Mouse (Mus musculus): Measurements from ENCODE around the gene Rtl8c.
"Not testable (repeated sequence)": the region's sequence is repeated elsewhere in the genome, so short reads cannot be mapped to it uniquely, and the experiment has no call there.

The Rtl8c gene

DNA sequence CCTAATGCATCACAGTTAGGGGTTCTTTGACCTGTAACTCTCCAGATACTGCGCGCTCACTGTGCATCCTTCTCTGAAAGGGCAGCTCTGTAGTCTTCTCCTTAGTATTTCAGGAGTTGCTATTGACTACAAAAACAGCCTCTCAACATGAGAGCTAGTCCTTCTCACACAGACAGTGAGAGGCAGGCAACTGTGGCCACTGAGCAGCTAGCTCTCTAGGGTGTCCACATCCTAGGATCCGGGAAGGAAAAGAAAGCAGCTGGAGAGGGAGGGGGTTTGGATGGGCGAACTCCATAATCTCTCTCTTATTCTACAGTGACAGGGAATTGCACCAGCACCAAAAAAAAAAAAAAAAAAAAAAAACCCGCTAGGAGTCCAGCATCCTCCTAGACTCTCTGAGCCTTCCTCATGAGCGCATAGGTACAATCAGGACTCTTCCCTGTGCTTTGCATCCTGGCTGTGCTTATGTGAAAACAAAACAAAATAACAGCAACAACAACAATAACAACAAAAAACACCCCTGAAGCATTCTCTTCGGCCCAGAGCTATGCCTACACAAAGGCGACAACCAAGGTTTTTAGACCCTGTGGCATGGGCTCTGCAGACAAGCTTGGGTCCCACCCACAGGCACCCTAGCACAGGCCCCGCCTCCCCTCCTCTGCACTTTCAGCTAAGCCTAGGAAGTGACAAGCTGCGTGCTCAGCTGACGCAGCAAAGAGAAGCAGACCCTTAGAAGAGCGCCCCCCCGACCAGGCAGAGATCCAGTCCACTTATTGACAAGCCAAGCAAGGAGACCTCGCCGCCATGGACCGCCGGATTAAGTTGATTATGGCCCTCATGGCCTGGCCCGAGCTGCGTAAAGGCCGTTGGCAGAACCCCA is at the start of gene Rtl8c:
Rtl8c (plus strand) TSS at position 791 of the 880 bp plus-strand sequence.
- DNase-seq (ENCODE audit: low spot score): peak; percentile 28

DNA sequence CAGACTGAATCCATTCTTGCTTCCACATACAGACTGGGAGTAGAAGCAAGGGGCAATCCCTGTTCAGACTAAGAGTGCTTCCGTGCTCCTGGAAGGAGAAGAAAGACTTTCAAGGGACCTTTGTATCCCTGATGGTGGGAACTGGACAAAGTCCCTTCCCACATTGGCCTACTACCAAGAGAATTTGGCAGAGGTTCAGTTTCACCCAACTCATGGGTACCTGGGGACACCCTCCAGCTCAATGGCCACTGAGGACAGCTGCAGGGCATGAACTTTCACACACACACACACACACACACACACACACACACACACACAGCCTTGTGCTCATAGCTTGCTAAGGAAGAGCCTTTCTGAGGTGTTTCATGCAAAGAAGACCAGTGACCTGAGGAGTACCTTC is 28.5 kb upstream of the Rtl8c start:
- no peak for DNase-seq (ENCODE audit: low spot score)

DNA sequence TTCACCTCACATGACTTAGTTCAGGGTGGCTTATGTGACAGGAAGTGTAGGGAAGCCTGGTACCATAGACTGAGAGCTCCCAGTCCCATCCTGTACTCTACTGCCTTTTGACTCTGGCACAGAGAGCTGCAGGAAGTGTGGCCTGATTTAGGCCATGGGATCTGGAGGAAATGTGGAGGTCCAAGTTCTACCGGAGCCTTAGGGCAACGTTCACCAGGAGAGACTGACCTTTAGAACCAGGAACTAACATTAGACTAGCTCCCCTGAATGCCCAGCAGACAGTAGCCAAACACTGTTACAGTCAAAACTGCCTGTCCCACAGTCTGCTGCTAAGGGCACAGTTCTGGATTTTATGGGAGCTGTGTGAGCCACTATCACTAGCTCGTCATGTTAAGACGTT is 26.4 kb upstream of the Rtl8c start:
- not testable (repeated sequence) for DNase-seq (ENCODE audit: low spot score)

- not testable (repeated sequence) for DNase-seq (ENCODE audit: low spot score)
These were observed 24.4 kb upstream of the Rtl8c start for GRCm38 (mm10) chrX:53583404-53583803.

- not testable (repeated sequence) for DNase-seq (ENCODE audit: low spot score)
These were observed 7.8 kb upstream of the Rtl8c start for GRCm38 (mm10) chrX:53599993-53600392.

DNA sequence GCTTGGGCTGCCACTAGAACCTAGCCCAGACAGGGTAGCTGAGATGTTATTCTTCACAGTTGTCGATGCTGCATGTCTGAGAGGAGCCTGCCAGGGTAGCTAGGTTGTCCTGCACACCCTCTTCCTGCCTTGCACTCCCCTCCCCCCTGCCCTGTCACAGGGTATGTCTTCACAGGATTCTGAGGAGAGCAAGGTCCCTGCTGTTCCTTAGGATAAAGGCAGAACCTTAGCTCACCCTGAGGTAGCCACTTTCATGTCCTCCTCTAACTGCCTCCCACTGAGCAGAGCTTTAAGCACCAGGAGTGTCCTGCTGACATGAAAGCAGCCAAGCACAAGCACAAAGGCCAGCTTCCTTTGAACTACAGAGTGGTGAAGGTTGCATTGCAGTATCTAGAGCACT is 1.7 kb upstream of the Rtl8c start:
- DNase-seq (ENCODE audit: low spot score): not testable (repeated sequence)

GRCm38 (mm10) chrX:53608122-53608813 is 436 bp downstream of the Rtl8c start:
- peak; percentile 2 for DNase-seq (ENCODE audit: low spot score)

GRCm38 (mm10) chrX:53608879-53609278 is 1.0 kb downstream of the Rtl8c start, which contains the start of gene Gm14597:
Gene Gm14597 (minus strand): TSS chrX:53608979.
- not testable (repeated sequence) for DNase-seq (ENCODE audit: low spot score)

DNA sequence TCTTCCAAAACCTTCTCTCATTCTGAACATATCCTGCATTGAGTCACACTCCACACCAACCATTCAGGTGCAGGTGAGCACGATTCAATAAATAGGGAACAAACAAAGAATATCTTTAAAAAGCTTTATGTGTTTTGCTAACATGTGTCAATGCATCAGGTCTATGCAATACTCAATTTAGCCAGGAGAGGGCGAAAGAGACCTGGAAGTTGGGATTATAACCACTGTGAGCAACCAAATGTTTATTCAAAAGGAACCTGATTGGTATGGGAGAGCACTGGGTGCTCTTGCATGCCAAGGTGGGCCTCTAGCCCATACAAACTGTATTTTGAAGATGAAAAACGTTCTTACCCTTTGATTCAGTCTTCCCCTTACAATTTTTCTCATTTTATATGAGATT is 2.7 kb downstream of the Rtl8c start:
- peak; percentile 19 for DNase-seq (ENCODE audit: low spot score)

GRCm38 (mm10) chrX:53611395-53611794 is 3.6 kb downstream of the Rtl8c start:
- DNase-seq (ENCODE audit: low spot score): not testable (repeated sequence)

- not testable (repeated sequence) for DNase-seq (ENCODE audit: low spot score)
These were observed 30.3 kb downstream of the Rtl8c start for GRCm38 (mm10) chrX:53638107-53638506.

- DNase-seq (ENCODE audit: low spot score): not testable (repeated sequence)
These were observed 34.8 kb downstream of the Rtl8c start for GRCm38 (mm10) chrX:53642604-53642979.

DNA sequence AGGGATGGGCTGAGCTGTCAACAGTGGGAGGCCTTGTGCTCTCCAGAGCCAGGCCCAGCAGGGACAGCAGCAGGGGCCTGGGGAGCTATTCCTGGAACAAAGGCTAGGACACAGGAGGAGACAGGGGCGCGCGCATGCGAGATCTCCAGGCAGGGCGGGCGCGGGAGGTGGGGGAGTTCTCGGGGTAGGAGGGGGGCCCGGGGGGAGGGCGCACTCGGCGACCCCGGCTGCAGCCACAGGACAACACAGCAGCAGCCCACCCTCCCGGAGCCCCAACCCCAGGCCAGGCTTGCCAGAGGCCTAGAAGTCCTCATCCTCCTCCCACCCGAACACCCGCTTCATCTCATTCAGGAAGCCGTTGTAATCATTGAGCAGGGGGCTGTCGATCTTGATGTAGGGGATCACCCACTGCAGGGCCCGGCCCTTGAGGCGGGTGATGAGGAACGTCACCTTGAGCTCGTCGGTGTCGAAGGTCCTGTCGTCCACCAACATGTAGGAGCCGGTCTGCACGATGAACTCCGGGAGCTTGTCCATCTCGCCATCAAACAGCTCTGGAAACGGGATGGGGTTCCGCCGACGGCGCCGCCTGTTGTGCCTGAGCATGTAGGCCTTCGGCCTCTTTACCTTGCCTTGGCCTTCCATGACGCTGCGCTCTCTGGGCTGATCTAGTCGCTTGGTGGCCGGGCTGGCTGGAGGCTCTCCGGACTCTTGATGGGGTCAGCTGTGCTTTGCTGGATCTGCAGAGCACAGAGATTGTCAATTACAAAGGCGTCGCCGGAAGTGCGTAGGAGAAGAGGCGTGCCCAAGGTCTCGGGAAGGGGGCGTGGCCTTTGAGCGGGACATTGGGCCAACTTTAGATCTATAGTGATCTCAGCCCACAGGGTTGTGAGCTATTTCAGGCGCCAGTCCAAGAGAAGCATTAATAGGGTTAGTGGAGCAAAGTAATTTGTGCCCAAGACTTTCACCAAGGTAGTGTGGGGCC is 35.4 kb downstream of the Rtl8c start, which contains the start of gene Rtl8a:
Rtl8a (minus strand) TSS at position 703 of the 982 bp plus-strand sequence.
- DNase-seq (ENCODE audit: low spot score): peak; percentile 66

DNA sequence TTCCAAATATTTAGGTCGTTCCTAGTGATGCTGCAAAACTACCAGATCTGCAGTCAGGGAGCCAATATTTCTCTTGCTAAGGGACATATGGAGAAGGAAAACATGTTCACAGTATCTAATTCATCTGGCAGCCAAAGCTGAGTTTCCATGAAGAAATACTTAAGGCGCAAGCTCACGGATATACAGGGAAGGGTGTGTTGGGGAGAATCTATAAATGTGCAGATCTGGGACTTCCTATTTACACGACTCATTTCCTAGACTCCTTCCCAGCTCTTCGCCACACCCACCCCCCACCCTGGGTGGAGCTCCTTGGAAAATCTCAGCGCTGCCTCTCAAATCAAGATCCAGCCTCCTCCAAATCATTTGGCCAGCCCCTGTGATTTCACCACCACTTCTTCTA is 38.1 kb downstream of the Rtl8c start:
- DNase-seq (ENCODE audit: low spot score): no peak

DNA sequence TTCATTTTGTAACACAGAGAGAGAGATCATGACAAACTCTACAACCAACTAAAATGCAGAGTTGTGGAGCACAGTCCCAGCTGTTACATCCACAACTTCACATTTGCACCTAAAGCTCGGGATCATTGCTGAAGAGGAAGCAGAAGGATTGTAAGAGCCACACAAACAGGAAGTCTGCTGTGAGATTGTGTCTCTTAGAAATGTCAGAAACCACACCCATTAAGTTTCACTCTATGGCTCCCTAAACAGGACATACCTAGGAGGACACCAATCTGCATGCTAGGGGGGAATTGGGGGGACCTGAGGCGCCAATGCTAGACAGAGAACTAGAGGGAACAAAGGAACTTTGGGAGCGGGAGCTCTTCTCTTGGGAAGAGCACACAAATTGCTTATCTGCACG is 45.1 kb downstream of the Rtl8c start:
- DNase-seq (ENCODE audit: low spot score): not testable (repeated sequence)
